Mouse (Mus musculus): ENCODE data around the gene Trip12. TPM values are rescaled to one million over a fixed set of nuclear protein-coding genes. Genes with fewer than 3 reads are reported as not detected.

The Trip12 gene
- polyA plus RNA-seq, 1 experiment from 2014 or later, result 46.1 TPM

- no peaks in the 10 kb centered on the region for H3K9me3 ChIP-seq
- H3K4me3 ChIP-seq, result peak within 1 kb of the TSS; percentile 72
- no peaks in the 10 kb centered on the region for H3K36me3 ChIP-seq
- H3K4me1 ChIP-seq (replicated peaks), result peaks cover 38% of the 10 kb centered on the region
- peak within 1 kb of the TSS; percentile 98 for H3K9ac ChIP-seq
- no peaks in the 10 kb centered on the region for H3K27me3 ChIP-seq
- ATAC-seq (ENCODE audit: low FRiP score, low read depth), result peak; percentile 86
- peak within 1 kb of the TSS; percentile 93 for H3K27ac ChIP-seq (replicated peaks)
- peak within 1 kb of the TSS; percentile 88 for H3K4me2 ChIP-seq
- WGBS, result under 1% methylated on average over 75 of the region's 75 CpGs
Measured at GRCm38 (mm10) chr1:84695517-84696411, 144.6 kb downstream of the Trip12 start, which contains the start of gene Dner. Dner (minus strand) TSS chr1:84696221.

DNA sequence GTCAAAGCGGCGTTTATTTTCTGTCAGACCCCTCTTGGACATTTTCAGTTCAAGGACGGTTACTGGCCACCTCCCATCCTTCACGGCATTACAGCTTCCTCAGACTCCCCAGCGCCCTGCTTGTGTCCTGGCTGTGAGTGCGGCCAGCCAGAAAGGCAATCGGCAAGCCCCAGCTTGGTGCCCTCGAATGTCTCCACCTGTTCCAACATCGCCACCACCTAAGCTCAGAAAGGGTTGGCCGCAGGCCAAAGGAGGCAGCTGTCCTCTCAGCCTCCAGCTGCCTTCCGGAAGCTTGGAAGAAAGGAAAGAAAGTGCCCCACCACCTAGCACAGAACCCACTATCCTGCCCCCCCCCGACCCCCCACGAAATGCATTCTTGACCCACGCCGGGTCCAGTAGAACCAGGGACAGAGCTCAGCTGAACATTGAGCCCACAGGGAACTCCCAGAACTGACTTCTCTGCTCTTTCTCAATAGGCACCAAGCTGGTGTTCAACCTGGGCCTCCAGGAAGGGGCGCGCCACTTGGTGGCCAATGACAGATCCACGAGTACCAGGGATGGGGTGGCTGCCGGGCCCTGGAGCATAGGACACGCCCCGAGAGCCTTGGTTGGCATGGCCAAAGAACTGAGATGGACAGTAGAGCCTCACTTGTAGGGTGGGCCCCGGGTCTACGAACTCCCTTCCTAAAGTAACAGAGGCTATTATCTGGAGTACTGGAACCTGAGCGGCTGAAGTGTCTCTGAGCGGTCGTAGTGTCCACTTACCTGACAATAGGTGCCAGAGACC, 145.4 kb downstream of the Trip12 start:
- Histone ChIP-seq H3K9me3 (no peaks in the 10 kb centered on the region), H3K36me3 (no peaks in the 10 kb centered on the region), H3K4me2 (peak overlapping the region; percentile 88), H3K9ac (peak overlapping the region; percentile 98), H3K27me3 (no peaks in the 10 kb centered on the region), H3K4me3 (peak overlapping the region; percentile 72), H3K4me1 (replicated peaks) (peaks cover 38% of the 10 kb centered on the region), H3K27ac (replicated peaks) (peak overlapping the region; percentile 93)
- 5% methylated on average over 26 of the region's 26 CpGs for WGBS
- peak; percentile 78 for ATAC-seq (ENCODE audit: low FRiP score, low read depth)

DNA sequence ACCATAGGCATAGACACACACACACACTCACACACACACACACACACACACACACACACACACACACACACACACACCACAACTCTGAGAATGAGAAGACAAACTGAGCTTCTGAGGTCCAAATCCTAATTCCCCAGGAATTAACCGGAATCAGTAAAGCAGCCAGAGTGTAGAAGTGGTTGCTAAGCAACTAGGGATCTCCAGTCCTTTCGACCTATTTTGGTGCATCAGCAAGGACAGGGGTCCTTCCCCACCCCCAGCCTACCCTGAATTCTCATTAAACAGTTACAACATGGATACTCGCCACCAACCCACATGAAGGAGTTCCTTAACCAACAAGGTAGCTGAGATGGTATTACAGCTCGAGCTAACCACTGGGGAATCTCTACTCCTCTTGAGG, 162.4 kb downstream of the Trip12 start:
- Histone ChIP-seq H3K27me3 (no peaks in the 10 kb centered on the region), H3K4me2 (no peak overlapping the region), H3K9ac (no peak overlapping the region), H3K4me1 (replicated peaks) (peaks cover 8% of the 10 kb centered on the region), H3K27ac (replicated peaks) (no peak overlapping the region), H3K36me3 (no peaks in the 10 kb centered on the region), H3K9me3 (no peaks in the 10 kb centered on the region), H3K4me3 (no peak overlapping the region)
- ATAC-seq (ENCODE audit: low FRiP score, low read depth), result no peak
- 57% methylated on average over 4 of the region's 4 CpGs for WGBS

Small RNAs within 50 kb of the gene (microRNA-seq; reads per million reads assigned to microRNA genes)
- gene Mir5126, result not detected

Other genes with a start within 250 kb of the Trip12 start
- 296 and 343 TPM in 2 replicates for gene Dner, start 144.3 kb downstream of the Trip12 start, polyA plus RNA-seq (2015; fragmentation: Nextera tagmentation; extraction: Ambion mirVana)
- gene Fbxo36, start 675 bp downstream of the Trip12 start, polyA plus RNA-seq (2015; fragmentation: Nextera tagmentation; extraction: Ambion mirVana), result 5.8 and 8.4 TPM in 2 replicates
- 13.1 and 19.0 TPM in 2 replicates for gene Slc16a14, start 94.6 kb upstream of the Trip12 start, polyA plus RNA-seq (2015; fragmentation: Nextera tagmentation; extraction: Ambion mirVana)

Data from hindbrain, embryonic 15.5 days (tissue).